Mouse (Mus musculus): ENCODE measurements at regions not wholly inside any gene's neighbourhood (a gene's known extent, or its start where the extent isn't known, plus 50 kb on each side); places are given as distances from the start of the nearest gene placed in this dataset.
"Not testable (repeated sequence)": the region's sequence is repeated elsewhere in the genome, so short reads cannot be mapped to it uniquely, and the experiment has no call there.

GRCm38 (mm10) chr12:97218445-97218844 lies 1040.8 kb downstream of the Galc start:
- DNase-seq: peak; percentile 1

- DNase-seq: no peak
Observed at GRCm38 (mm10) chr12:97217608-97218007, 1041.7 kb downstream of the Galc start.

- DNase-seq: no peak
Observed at GRCm38 (mm10) chr12:97203636-97204389, 1055.4 kb downstream of the Galc start.

- DNase-seq: no peak
Observed at GRCm38 (mm10) chr12:97161853-97162252, 1097.4 kb downstream of the Galc start.

GRCm38 (mm10) chr12:97161429-97161828 lies 1097.8 kb downstream of the Galc start:
- no peak for DNase-seq

GRCm38 (mm10) chr12:97158332-97158731 lies 1100.9 kb downstream of the Galc start:
- DNase-seq: no peak

- DNase-seq: no peak
Observed at GRCm38 (mm10) chr12:97157748-97158147, 1101.5 kb downstream of the Galc start.

GRCm38 (mm10) chr12:97156499-97157110 lies 1102.7 kb downstream of the Galc start:
- DNase-seq: no peak

GRCm38 (mm10) chr12:97142720-97143119 lies 1116.5 kb downstream of the Galc start:
- DNase-seq: no peak

GRCm38 (mm10) chr12:97137924-97138323 lies 1121.3 kb downstream of the Galc start:
- DNase-seq: no peak

GRCm38 (mm10) chr12:97130276-97130675 lies 1129.0 kb downstream of the Galc start:
- peak; percentile 51 for DNase-seq

- peak; percentile 7 for DNase-seq
Observed at GRCm38 (mm10) chr12:97090577-97091214, 1168.6 kb downstream of the Galc start.

- DNase-seq: not testable (repeated sequence)
Observed at GRCm38 (mm10) chr12:97061352-97061895, 1197.8 kb downstream of the Galc start.

GRCm38 (mm10) chr12:97047674-97048073 lies 1211.6 kb downstream of the Galc start:
- DNase-seq: no peak

Measured in retina, postnatal 1 day (tissue).